Mouse (Mus musculus): ENCODE measurements around the gene 4930595D18Rik. TPM values are rescaled to one million over a fixed set of nuclear protein-coding genes. Genes with fewer than 3 reads are reported as not detected.
A peak's percentile ranks its signal among the peaks of the same experiment; 100 is the strongest.

Gene 4930595D18Rik
- polyA plus RNA-seq, 1 experiment = not detected

- TF ChIP-seq POLR2A (IDR thresholded peaks at IDR 0.05; ENCODE audit: insufficient read depth, low read length) (no peak), CTCF (IDR thresholded peaks at IDR 0.05; ENCODE audit: low read depth, low read length) (no peak), EP300 (IDR thresholded peaks at IDR 0.05; ENCODE audit: insufficient read depth, low read depth, low read length) (no peak)
- H3K27me3 ChIP-seq (ENCODE audit: control insufficient read depth, insufficient read depth, low read length, poor library complexity, severe bottlenecking) = no peaks in the 10 kb centered on the region
Observed at GRCm38 (mm10) chr12:111151422-111152156, 32.7 kb downstream of the 4930595D18Rik start.

GRCm38 (mm10) chr12:111150236-111150596 is 34.1 kb downstream of the 4930595D18Rik start:
- no peaks in the 10 kb centered on the region for H3K9me3 ChIP-seq (replicated peaks; ENCODE audit: control insufficient read depth, insufficient read depth, low read length, poor library complexity, severe bottlenecking)
- H3K27ac ChIP-seq (ENCODE audit: insufficient read depth, low read length) = no peak overlapping the region

More at GRCm38 (mm10) chr12:111151422-111152156, 32.7 kb downstream of the 4930595D18Rik start:
- H3K4me3 ChIP-seq (ENCODE audit: low read depth, low read length) = no peak overlapping the region
- no peak overlapping the region for H3K9ac ChIP-seq (ENCODE audit: low read depth, poor library complexity, severe bottlenecking)
- H3K36me3 ChIP-seq (ENCODE audit: control insufficient read depth, insufficient read depth, low read length, poor library complexity, severe bottlenecking) = no peaks in the 10 kb centered on the region
- H3K27ac ChIP-seq (ENCODE audit: insufficient read depth, low read length) = no peak overlapping the region
- no peaks in the 10 kb centered on the region for H3K9me3 ChIP-seq (replicated peaks; ENCODE audit: control insufficient read depth, insufficient read depth, low read length, poor library complexity, severe bottlenecking)
- H3K4me1 ChIP-seq (ENCODE audit: control insufficient read depth, insufficient read depth, low read length) = no peaks in the 10 kb centered on the region

GRCm38 (mm10) chr12:111149495-111150235 is 34.6 kb downstream of the 4930595D18Rik start:
- Histone ChIP-seq H3K27me3 (ENCODE audit: control insufficient read depth, insufficient read depth, low read length, poor library complexity, severe bottlenecking) (no peaks in the 10 kb centered on the region), H3K9me3 (replicated peaks; ENCODE audit: control insufficient read depth, insufficient read depth, low read length, poor library complexity, severe bottlenecking) (no peaks in the 10 kb centered on the region), H3K4me1 (ENCODE audit: control insufficient read depth, insufficient read depth, low read length) (no peaks in the 10 kb centered on the region), H3K9ac (ENCODE audit: low read depth, poor library complexity, severe bottlenecking) (no peak overlapping the region), H3K4me3 (ENCODE audit: low read depth, low read length) (no peak overlapping the region), H3K36me3 (ENCODE audit: control insufficient read depth, insufficient read depth, low read length, poor library complexity, severe bottlenecking) (no peaks in the 10 kb centered on the region), H3K27ac (ENCODE audit: insufficient read depth, low read length) (no peak overlapping the region)
- no peak for TF ChIP-seq EP300 (IDR thresholded peaks at IDR 0.05; ENCODE audit: insufficient read depth, low read depth, low read length)

More at GRCm38 (mm10) chr12:111150236-111150596, 34.1 kb downstream of the 4930595D18Rik start:
- Histone ChIP-seq H3K36me3 (ENCODE audit: control insufficient read depth, insufficient read depth, low read length, poor library complexity, severe bottlenecking) (no peaks in the 10 kb centered on the region), H3K4me3 (ENCODE audit: low read depth, low read length) (no peak overlapping the region), H3K27me3 (ENCODE audit: control insufficient read depth, insufficient read depth, low read length, poor library complexity, severe bottlenecking) (no peaks in the 10 kb centered on the region), H3K9ac (ENCODE audit: low read depth, poor library complexity, severe bottlenecking) (no peak overlapping the region), H3K4me1 (ENCODE audit: control insufficient read depth, insufficient read depth, low read length) (no peaks in the 10 kb centered on the region)
- no peak for TF ChIP-seq POLR2A (IDR thresholded peaks at IDR 0.05; ENCODE audit: insufficient read depth, low read length)
- TF ChIP-seq EP300 (IDR thresholded peaks at IDR 0.05; ENCODE audit: insufficient read depth, low read depth, low read length) = no peak
- no peak for TF ChIP-seq CTCF (IDR thresholded peaks at IDR 0.05; ENCODE audit: low read depth, low read length)

DNA sequence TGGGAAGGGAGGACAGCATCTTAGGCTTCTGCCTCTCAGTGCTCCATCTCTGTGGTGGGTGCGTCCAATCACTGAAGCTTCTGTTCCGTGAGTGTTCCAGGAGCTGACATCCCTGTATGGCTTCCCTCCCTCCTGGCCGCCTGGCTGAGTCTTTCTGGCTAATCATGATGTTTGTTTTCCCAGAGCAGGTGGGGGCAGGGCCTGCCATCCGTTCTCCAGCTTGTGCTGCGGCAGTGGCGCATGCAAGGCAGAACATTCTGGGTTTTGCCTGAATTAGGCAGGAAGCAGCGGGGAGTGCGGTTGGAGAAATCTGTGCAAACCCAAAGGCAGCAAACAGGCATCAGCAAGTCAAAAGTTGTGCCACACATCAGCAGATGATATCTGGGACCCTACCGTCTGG is 39.0 kb downstream of the 4930595D18Rik start:
- Histone ChIP-seq H3K4me3 (ENCODE audit: low read depth, low read length) (no peak overlapping the region), H3K27me3 (ENCODE audit: control insufficient read depth, insufficient read depth, low read length, poor library complexity, severe bottlenecking) (no peaks in the 10 kb centered on the region), H3K9me3 (replicated peaks; ENCODE audit: control insufficient read depth, insufficient read depth, low read length, poor library complexity, severe bottlenecking) (no peaks in the 10 kb centered on the region), H3K36me3 (ENCODE audit: control insufficient read depth, insufficient read depth, low read length, poor library complexity, severe bottlenecking) (no peaks in the 10 kb centered on the region), H3K27ac (ENCODE audit: insufficient read depth, low read length) (no peak overlapping the region), H3K4me1 (ENCODE audit: control insufficient read depth, insufficient read depth, low read length) (peaks cover 5% of the 10 kb centered on the region), H3K9ac (ENCODE audit: low read depth, poor library complexity, severe bottlenecking) (no peak overlapping the region)
- TF ChIP-seq EP300 (IDR thresholded peaks at IDR 0.05; ENCODE audit: insufficient read depth, low read depth, low read length) (no peak), POLR2A (IDR thresholded peaks at IDR 0.05; ENCODE audit: insufficient read depth, low read length) (no peak), CTCF (IDR thresholded peaks at IDR 0.05; ENCODE audit: low read depth, low read length) (no peak)

DNA sequence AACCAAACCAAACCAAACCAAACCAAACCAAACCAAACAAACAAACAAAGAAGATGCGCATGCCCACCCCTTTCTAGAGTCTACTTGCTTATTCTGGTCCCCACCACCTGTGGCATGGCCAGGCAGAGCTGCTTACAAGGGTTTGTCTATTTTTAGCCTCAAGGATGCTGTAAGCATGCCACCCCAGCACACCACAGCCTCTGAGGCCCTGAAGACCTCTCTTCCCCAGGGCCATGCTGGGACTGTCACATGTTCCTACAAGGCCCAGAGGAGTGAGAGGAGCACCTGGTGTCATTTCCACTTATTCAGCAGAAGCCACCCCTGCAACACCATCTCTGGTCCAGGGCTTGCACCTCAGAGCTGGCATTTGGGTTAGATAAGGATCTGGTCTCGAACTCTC is 39.7 kb downstream of the 4930595D18Rik start:
- Histone ChIP-seq H3K9ac (ENCODE audit: low read depth, poor library complexity, severe bottlenecking) (no peak overlapping the region), H3K27ac (ENCODE audit: insufficient read depth, low read length) (no peak overlapping the region), H3K9me3 (replicated peaks; ENCODE audit: control insufficient read depth, insufficient read depth, low read length, poor library complexity, severe bottlenecking) (no peaks in the 10 kb centered on the region), H3K4me3 (ENCODE audit: low read depth, low read length) (no peak overlapping the region), H3K4me1 (ENCODE audit: control insufficient read depth, insufficient read depth, low read length) (peaks cover 5% of the 10 kb centered on the region), H3K27me3 (ENCODE audit: control insufficient read depth, insufficient read depth, low read length, poor library complexity, severe bottlenecking) (no peaks in the 10 kb centered on the region), H3K36me3 (ENCODE audit: control insufficient read depth, insufficient read depth, low read length, poor library complexity, severe bottlenecking) (no peaks in the 10 kb centered on the region)
- TF ChIP-seq EP300 (IDR thresholded peaks at IDR 0.05; ENCODE audit: insufficient read depth, low read depth, low read length) (no peak), CTCF (IDR thresholded peaks at IDR 0.05; ENCODE audit: low read depth, low read length) (no peak), POLR2A (IDR thresholded peaks at IDR 0.05; ENCODE audit: insufficient read depth, low read length) (no peak)

DNA sequence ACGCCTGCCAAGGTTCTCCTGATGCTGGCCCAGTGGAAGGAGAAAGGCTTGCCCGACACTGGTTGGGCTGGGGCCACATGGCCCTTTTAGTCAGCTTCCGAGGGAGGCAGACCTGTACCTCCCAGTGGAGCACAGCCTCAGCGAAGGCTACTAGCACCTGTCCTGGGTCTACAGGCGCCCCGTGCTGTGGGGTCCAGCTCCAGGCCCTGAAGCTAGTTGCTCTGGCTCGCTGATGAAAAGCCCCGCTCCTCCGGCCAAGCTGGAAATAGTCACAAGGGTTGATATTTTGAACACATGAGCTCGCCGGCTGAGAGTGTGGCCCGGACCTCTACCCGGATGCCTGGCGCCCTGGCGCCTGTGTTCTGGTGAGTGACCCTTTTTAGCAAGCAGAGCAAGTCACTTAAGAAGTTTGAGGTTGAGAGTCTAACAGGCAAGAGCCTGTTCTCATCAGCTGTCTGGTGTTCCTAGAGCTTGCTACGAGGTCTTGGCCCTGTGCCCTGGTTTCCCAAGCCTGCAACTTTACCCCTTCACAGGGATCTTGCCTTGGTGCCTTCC is 40.7 kb downstream of the 4930595D18Rik start:
- Histone ChIP-seq H3K4me1 (ENCODE audit: control insufficient read depth, insufficient read depth, low read length) (peaks cover 5% of the 10 kb centered on the region), H3K36me3 (ENCODE audit: control insufficient read depth, insufficient read depth, low read length, poor library complexity, severe bottlenecking) (no peaks in the 10 kb centered on the region), H3K9me3 (replicated peaks; ENCODE audit: control insufficient read depth, insufficient read depth, low read length, poor library complexity, severe bottlenecking) (no peaks in the 10 kb centered on the region), H3K27me3 (ENCODE audit: control insufficient read depth, insufficient read depth, low read length, poor library complexity, severe bottlenecking) (no peaks in the 10 kb centered on the region), H3K4me3 (ENCODE audit: low read depth, low read length) (peak overlapping the region; percentile 17), H3K9ac (ENCODE audit: low read depth, poor library complexity, severe bottlenecking) (peak overlapping the region; percentile 42), H3K27ac (ENCODE audit: insufficient read depth, low read length) (no peak overlapping the region)
- TF ChIP-seq EP300 (IDR thresholded peaks at IDR 0.05; ENCODE audit: insufficient read depth, low read depth, low read length) = no peak
- no peak for TF ChIP-seq POLR2A (IDR thresholded peaks at IDR 0.05; ENCODE audit: insufficient read depth, low read length)
- TF ChIP-seq CTCF (IDR thresholded peaks at IDR 0.05; ENCODE audit: low read depth, low read length) = no peak
